Mouse (Mus musculus) cerebellum, adult 9-11 months (tissue): ENCODE measurements around the gene Olfr43.

Experiments used
- DNase-seq: peaks from one replicate; pipeline ENCODE4 v3.0.0; 2022

The Olfr43 gene

DNA sequence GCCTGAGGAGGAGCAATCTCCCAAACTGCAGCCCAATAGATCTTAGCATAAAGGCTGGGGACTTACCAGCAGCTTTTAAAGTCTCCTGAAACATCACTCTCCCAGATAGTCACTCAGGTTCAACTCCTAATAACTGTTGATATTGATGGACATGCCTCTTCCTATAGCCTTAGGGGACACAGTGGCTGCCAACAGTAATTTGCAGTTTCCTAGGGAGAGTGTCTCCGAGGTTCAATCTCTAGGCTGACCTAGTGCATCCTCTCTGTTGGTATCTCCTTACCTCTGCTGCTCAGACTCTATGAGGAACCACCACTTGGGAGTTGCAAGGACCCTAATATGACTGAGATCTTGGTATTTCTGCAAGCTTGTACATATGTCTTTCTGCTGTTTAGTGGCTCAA, at the start of gene Olfr43:
Gene Olfr43, minus strand, starts transcription at position 101 of the 400 bp plus-strand sequence.
- DNase-seq: no peak

DNA sequence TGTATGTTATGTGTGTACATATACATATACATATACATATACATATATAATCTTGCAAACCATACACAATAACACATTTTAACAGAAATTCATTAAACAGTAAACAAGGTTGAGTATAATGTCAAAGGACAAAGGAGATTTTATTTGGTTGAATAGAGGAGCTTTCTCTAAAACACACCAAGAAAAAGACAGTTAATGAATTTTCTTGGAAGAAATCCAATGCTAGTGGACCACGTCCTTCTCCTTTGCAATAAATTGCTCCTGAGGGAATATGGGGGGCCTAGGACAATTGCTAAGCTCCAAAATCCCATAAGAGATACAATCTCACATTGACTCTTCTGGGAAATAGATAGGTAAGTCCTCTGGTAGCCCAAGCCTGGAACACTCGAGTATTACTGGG, 48.3 kb upstream of the Olfr43 start, which contains the start of gene Olfr406:
Gene Olfr406, plus strand, starts transcription at position 301 of the 400 bp plus-strand sequence.
- DNase-seq: no peak

DNA sequence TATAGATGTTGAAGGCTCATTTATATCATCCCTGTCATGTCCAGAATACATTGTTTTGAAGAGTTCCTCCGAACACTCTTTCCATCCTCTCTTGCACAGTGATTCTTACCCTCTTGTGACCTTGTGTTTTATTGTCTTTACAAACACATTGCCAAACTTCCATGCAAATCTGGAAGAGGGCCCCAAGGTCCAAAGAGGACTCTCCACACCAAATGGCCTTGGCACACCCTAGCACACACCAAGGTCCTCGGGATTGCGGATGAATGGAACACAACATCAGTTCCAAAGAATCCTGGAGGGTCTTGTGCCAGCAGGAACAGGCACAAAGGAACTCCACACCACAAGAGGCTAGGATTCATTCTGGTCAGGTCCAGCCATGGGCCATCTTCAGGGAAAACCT, 30.0 kb upstream of the Olfr43 start:
- no peak for DNase-seq

DNA sequence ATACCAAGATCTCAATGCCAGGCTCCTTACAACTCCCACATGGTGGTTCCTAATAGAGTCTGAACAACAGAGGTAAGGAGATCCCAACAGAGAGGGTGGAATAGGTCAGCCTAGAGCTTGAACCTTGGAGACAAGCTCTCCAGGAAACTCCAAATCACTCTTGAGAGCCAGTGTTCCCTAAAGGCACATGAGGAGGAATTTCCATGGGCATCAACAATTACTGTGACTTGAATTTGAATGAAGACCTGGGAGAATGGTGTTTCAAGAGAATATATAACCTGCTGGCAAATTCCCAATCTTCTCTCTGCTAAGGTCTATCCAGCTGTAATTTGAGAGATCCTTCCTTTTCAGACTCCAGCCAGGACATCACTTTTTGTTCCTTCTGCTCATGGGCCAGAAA, 25.2 kb downstream of the Olfr43 start, which contains the start of gene Olfr403:
Gene Olfr403, plus strand, starts transcription at position 301 of the 400 bp plus-strand sequence.
- DNase-seq: no peak

DNA sequence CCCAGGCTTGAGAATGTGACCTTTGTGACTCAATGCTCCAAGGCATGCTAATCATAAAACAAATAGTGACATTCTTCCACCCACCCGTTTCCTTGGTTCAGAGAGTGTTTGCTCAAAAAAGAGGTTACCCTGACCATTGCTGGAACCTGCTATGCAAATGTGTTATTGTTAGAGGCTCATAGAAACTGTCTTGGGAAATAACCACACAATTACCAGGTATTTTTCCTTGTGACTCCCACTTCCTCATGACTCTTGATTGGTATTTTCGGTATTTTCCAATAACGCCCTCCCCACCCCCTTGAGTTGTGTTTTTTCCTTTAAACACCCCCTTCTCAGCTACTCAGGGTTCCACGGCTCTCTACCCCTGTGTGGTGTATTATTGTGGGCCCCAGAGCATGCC, 27.4 kb downstream of the Olfr43 start:
- no peak for DNase-seq

DNA sequence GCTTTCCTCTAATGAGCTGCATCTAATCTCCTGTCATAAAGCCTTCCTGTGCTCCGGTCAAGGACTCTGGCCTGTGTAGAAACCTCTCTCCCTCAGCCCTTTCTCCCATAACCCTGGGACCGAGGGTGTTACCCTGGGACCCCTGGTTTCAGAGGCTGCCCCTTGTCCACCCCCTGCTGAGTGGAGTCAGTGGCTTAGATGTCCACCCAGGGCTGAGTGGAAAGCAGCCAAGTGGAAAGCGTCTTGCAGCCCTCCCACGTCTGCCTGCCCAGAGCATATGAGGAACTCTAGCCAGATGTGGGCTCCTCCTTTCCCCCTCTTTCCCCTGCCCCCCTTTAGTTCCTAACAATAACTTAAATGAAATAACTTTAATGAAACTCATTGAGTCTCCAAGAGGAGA, 28.0 kb downstream of the Olfr43 start:
- DNase-seq: no peak

DNA sequence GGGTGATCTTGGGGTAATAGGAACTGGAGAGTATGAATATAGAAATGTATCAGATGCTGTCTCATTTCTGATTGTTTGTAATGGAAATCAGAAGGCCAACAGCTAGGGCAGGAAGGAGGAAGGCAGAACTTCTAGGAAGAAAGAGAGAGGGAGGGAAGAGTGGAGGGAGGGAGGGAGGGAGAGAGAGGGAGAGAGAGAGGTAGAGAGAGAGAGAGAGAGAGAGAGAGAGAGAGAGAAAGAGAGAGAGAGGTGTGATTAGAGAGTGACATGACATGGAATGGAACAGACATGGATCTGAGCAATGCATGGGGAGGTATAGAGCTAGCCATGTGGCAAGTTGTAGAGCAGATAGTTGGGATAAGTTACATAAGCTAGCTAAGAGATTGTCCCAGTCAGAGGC, 42.4 kb downstream of the Olfr43 start:
- no peak for DNase-seq
